Mouse (Mus musculus): ENCODE data around the gene Grn.

The Grn gene

DNA sequence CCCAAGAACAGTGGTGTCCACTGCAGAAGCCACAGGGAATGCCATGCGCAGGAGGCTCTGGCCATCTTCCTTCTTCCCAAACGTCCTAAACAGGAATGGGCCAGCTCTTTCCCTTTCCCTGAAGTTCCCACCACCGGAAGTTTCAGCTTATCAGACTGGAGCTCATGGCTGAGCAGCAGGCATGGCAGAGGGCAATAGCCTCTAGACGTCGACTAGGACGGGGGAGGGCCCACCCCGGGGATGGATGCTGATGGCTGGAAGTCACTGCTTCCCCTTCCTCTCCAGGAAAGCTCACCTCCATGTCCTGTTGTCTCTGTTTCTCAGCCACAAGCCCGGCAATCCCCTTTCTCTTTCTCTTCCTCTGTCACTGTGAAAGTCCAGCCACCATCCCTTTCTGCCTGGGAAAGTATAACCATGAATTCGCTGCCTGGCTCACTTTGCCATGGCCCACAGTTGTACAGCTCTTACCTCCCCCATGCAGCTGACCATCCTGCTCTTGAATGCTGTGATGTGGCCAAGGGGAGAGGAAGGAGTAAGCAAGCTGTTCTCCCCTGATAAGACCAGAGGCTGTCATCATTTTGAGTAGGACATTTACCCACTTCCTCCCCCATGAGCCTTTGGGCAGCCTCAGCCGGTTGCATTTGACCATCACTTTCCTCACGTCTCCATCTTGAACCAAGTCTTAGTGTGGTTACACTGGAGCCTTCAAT, 39.7 kb downstream of the Grn start, which contains the start of gene Itga2b:
TSS of gene Itga2b (minus strand) at position 475 of the 710 bp plus-strand sequence.
- no peak for DNase-seq (ENCODE audit: extremely low spot score, low read depth, low spot score)

DNA sequence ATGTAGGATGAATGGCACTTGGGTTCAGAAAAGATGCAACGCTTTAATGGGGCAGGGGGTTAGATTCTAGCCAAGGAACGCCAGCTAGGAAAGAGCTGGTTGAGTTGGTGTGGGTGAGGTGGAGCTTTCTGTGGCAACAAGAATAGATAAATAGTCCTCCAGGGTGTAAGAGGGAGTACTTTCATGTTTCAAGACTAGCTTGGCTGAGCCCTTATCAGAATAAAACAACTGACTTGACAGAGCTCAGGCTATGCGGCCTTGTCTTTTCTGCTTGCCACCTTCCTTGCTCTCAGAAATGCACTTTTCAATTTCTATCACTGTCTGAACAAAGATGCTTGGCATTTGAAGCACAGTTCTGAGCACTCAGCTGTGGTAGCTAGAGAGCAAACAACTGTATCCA, 44.9 kb downstream of the Grn start:
- no peak for DNase-seq (ENCODE audit: extremely low spot score, low read depth, low spot score)

DNA sequence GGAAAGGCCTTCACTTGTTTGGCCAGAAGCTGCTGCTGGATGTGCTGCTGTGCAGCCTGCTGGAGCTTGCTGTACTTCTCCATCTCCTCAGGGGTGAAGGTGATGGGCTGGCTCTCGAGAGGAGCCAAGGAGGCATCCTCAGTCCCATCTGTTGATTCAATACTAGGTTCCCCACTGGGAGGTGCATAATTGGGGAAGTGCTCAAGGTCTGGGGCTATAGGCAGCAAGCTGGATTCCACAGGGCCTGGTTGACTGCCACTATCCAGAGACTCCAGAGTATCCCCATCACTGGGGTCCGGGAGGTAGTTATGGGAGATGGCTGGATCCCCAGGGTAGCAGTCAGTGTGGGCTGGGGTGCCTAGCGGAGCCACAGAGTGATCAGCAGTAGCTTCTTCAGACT, 48.6 kb downstream of the Grn start:
- no peak for DNase-seq (ENCODE audit: extremely low spot score, low read depth, low spot score)

DNA sequence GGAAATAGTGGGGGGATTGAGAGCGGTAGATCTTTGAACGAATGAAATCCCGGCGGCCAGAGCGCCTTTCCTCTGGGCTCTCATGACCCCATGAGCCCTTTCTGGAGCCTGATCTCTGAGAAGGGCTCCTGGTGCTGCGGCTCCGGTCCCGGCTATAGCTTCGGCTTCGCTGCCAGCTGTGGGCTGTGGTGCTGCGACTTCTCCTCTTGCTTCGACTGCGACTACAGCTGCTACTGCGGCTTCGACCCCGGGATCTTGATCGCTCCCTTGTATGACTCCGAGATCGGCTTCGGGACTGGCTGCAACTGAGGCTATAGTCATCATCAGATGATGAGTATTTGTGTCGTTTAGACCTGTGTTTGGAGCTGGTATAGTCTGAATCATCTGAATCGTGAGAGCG, 49.5 kb downstream of the Grn start:
- DNase-seq (ENCODE audit: extremely low spot score, low read depth, low spot score): no peak

DNA sequence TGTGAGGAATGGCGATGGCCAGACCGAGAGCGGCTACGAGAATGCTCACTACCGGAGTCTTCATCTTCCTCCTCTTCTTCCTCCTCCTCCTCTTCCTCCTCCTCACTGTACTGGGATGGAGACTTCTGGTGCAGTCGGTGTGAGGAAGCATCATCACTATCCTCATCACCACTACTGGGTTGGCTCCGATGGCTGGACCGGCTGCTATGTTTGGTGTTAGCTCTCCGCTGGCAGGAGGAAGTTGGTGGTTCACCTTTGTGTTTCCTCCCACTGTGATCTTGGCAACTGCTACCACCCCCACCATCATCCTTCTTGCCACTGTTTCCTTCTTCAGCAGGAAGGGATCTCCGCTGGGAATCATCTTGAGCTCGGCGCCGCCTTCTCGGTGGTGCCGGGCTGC, 50.0 kb downstream of the Grn start:
- no peak for DNase-seq (ENCODE audit: extremely low spot score, low read depth, low spot score)

DNA sequence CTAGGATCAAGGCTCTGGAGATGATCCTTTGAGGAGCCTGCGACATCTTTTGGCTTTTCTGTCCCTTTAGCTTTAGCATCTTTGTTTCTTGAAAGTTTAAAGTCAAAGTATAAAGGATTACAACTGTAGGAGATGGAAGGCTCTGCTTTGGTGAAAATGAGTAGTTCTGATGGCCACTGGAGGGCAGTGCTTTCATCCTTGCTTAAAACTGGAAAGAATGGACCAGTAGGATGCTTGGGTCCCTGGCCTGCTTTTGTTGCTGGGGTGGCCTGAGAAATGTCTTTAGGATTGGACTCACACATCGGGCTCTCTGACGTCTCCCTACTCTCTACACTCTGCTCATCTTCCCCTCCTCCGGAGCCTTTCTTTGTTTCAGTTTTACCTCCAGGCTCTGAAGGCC, 50.8 kb downstream of the Grn start:
- DNase-seq (ENCODE audit: extremely low spot score, low read depth, low spot score): no peak

DNA sequence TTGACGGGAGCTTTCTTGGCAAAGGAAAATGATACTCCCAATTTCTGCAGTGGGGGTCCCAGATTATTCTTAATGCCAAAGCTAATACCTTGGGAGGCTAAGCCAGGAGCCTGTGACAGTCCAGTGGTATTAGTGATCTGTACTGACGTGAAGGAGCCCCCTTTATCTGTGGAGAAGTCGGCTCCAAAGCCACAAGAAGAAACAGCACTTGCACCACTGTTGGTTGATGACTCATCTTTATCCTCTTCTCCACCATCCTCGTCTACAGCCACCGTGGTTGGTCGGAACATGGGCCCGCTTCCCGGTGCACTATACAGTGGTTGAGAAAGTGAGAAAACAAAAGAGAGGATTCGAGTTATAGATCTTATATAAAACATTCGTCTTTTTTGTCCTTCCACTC, 51.7 kb downstream of the Grn start:
- no peak for DNase-seq (ENCODE audit: extremely low spot score, low read depth, low spot score)

Data from hindlimb bud, embryonic 11.5 days (tissue).